Mouse (Mus musculus) brain, embryonic 14.5 days (tissue): ENCODE data around the gene Fam228a.

Experiments
- CTCF ChIP-seq: fragments of 200-500 bp; IDR thresholded peaks from 2 replicates; pipeline ENCODE4 v1.5.1; 2012; ENCODE audit warnings: inconsistent platforms, mild to moderate bottlenecking, moderate library complexity, borderline replicate concordance; ENCODE audit not compliant: insufficient read depth, insufficient read length; ENCODE audit errors: extremely low read depth
- POLR2A ChIP-seq: fragments of 200-500 bp; IDR thresholded peaks from 2 replicates; pipeline ENCODE4 v1.6.1; 2012; ENCODE audit warnings: mild to moderate bottlenecking, inconsistent platforms, borderline replicate concordance; ENCODE audit not compliant: poor library complexity, insufficient read depth, insufficient read length, severe bottlenecking; ENCODE audit errors: extremely low read depth

DNA sequence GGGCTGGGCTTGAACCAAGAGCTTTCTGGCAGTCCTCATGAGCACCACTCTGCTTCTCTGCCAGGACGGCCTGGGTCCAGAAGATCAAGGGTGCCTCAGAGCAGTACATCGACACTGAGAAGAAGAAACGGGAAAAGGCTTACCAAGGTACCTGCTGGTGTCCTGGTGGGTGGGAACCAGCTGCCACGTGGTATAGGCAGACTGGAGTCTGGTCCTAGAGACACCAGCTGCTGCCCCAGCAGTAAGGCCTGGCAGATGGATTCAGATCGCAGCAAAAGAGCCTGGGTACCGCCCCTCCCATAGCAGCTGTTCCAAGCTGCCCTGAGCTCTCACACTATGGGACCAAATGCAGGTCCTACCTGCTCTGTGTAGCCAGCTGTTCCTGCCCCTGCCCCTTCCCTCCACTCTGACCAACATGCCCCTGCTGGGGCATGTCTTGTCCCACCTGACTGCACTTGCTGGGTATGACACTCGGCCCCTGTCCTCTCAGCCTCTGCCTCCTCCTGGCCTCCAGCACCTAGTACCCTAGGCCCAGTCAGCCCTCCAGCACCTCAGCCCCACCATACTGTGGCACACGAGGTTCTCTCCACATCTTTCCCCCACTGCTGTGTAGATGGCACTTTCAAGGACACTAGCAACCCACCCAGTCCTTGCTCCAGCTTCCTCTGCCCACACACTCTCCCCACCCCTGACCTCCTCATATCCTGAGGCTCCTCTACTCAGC is 29.2 kb downstream of the Fam228a start:
- TF ChIP-seq CTCF, result no peak
- no peak for TF ChIP-seq POLR2A
